Mouse (Mus musculus) liver, adult (tissue): ENCODE data around the gene 9630041A04Rik.

Experiments
- GATA4 ChIP-seq: IDR thresholded peaks from 2 replicates; pipeline ENCODE4 v1.6.1; 2014; ENCODE audit warnings: mild to moderate bottlenecking, low read length; ENCODE audit not compliant: insufficient replicate concordance

9630041A04Rik gene

GRCm38 (mm10) chr9:101907747-101908255, 46.2 kb downstream of the 9630041A04Rik start:
- no peak for TF ChIP-seq GATA4

GRCm38 (mm10) chr9:101908849-101909248, 47.2 kb downstream of the 9630041A04Rik start:
- no peak for TF ChIP-seq GATA4

GRCm38 (mm10) chr9:101909491-101909890, 47.9 kb downstream of the 9630041A04Rik start:
- TF ChIP-seq GATA4: no peak

DNA sequence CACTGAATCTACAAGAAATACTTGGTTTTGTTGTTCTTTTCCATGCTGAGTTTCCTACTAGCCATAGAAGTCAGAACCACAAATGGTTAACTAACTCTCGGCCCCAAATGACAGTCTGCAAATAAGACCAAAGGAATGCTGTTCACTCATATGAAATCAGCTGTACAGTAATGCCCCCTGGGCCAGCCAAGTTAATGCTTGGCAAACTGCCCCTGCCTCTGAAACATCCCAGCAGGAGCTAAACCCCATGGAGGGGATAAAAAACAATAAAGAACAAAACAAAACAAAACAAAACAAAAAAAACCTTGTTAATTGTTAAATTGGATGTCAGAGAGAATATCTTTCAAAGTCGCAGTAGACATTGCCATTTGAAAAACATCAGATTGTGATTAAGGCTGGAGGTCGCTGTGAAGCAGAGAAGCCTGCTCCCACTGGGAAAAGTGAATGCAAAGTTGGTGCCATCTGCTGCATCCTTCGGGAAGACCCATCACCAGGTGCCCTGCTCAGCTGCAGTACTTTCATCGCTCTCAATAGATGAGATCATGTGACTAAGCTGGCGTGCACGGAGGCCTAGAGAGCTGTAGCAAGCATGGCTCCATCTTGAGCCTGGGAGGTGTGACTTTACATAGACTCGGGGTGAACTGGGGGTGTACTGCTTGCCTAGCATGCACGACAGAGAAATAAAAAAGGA, 49.7 kb downstream of the 9630041A04Rik start:
- TF ChIP-seq GATA4: no peak

DNA sequence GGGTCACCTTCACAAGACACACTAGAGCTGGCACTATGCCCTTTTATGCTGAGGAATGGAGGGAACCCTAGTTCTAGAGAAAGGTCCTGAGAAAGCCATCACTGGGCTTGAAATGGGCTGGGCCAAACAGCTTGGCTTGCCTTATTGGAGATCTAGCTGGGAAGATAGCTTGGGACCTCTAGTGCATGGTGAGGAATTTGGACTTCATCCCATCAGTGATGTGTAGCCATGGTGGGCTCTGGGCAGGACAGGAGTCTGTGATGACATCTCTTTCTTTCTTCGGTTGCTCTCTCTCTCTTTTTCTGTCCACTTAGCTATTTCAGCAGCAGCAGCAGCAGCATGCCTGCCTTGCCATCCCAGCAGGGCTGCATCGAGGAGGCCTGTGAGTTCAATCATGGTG, 53.4 kb downstream of the 9630041A04Rik start:
- TF ChIP-seq GATA4: no peak

- no peak for TF ChIP-seq GATA4
These were observed 57.1 kb downstream of the 9630041A04Rik start for GRCm38 (mm10) chr9:101918771-101919170.

GRCm38 (mm10) chr9:101919324-101919723, 57.7 kb downstream of the 9630041A04Rik start:
- no peak for TF ChIP-seq GATA4

GRCm38 (mm10) chr9:101922846-101923245, 61.2 kb downstream of the 9630041A04Rik start:
- no peak for TF ChIP-seq GATA4

DNA sequence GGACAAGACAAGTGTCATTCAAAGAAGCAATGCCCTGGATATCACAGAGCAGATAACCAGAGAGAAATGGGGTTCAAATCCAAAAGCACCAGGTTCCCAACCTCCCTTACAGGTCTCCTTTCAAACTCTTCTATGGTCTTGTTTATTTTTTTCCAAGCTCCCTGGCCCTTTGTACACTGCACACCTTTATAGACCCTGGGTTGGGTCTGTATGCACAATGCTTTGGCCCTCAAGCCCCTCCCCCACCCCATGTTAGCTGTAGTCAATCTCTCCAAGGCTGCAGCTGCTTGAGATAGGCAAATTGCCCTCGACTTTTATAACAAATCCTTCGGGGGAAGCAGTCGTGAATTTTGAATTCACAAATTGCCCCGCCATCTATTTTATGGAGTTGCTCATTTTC, 63.2 kb downstream of the 9630041A04Rik start:
- no peak for TF ChIP-seq GATA4

DNA sequence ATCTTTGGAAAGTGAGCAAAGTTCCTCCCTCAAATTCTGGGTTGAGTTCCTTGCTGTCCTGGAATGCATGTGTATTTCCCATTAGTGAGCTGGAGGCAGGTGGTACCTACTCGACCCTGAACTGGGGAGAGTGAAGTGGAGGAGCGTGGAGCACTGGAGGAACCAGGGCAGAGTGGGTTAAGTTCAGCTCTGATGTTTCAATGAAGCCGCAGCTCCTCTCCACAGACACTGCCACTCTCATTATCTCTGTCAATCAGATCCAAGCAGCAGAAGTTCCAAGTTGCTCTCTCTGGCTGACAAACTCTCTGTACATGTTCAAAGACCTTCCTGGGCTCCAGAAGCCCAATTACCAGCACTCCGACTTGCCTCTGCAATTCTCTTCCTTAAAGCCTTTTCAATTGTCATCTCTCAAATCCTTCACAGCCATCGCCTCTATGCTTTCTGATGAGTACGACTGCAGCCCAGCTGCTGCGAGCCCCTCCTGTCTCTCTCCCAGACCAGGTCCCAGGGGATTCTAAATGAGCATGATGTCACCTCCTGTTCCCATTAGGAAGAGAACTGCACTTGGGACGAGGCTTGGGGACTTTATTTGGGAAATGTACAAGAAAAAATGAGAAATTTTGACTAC, 72.4 kb downstream of the 9630041A04Rik start:
- no peak for TF ChIP-seq GATA4

DNA sequence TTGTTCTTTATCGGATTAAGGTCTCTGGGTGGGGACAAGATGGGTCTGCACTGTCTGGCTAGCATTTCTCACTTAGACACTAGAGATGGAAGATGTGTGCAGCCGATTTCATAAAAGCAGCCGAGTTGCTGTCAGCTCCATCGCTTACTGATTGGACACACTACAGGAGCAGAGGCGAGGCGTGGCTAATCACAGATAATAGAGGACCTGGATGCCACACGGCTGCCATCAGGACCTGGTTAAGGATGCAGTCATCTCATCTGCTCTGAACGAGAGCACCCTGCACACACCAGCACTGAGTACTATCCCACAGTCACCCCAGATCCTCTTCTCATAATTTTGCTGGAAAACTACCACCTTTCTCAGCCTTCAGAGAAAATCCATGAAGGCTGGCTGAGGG, 73.2 kb downstream of the 9630041A04Rik start:
- no peak for TF ChIP-seq GATA4

GRCm38 (mm10) chr9:101938066-101938465, 76.4 kb downstream of the 9630041A04Rik start:
- TF ChIP-seq GATA4: no peak

DNA sequence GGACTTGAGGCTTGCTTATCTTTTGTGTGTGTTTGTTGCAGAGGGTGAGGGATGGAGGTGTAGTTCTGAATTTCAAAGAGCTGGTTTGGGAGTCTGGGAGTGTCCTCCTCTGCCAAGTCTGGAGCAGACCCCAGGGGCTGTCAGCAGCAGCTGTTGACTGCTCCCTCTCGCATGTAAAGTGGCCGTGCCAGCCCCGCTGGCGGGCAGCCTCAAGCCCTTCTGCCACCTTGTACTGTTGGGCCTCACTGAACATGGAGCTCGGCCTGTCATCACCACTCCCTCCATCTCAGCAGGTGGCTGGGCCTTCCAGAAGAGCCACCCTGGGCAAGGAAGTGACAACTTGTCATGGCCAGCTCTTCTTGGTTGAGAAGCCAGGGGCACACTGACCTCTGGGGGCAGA, 77.4 kb downstream of the 9630041A04Rik start:
- no peak for TF ChIP-seq GATA4

- TF ChIP-seq GATA4: no peak
These were observed 78.5 kb downstream of the 9630041A04Rik start for GRCm38 (mm10) chr9:101940182-101940581.

DNA sequence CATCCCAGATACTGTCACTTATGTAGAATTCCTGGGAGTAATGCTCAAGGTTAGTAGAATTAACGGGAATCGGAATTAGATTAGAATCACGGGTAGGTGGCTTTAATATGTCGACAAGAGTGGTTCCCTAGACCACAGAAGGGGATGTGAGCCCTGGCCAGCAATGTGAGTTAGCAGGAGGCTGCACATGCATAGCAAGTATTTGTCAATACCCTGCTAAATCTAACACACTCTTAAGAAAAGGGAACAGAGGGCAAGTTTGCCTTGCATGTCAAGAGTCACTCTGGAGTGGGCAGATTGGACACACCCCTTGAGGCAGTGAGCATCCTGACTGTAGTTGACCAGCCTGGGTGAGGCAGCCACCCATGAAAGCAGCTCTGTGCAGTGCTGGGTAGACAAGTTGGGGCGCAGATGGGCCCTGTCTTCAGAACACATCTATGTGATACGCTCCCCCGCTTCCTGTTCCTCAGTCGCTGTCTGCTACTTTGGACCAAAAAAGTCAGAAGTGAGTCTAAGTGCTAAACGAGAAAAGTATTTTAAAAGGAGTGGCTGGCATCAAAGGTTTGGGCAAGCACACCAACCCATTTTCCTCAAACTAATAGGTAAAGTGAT, 80.5 kb downstream of the 9630041A04Rik start:
- no peak for TF ChIP-seq GATA4

- no peak for TF ChIP-seq GATA4
These were observed 83.7 kb downstream of the 9630041A04Rik start for GRCm38 (mm10) chr9:101945326-101945725.
